Mouse (Mus musculus): ENCODE measurements around the gene Aplp1.
A peak's percentile ranks its signal among the peaks of the same experiment; 100 is the strongest.

Aplp1 gene

DNA sequence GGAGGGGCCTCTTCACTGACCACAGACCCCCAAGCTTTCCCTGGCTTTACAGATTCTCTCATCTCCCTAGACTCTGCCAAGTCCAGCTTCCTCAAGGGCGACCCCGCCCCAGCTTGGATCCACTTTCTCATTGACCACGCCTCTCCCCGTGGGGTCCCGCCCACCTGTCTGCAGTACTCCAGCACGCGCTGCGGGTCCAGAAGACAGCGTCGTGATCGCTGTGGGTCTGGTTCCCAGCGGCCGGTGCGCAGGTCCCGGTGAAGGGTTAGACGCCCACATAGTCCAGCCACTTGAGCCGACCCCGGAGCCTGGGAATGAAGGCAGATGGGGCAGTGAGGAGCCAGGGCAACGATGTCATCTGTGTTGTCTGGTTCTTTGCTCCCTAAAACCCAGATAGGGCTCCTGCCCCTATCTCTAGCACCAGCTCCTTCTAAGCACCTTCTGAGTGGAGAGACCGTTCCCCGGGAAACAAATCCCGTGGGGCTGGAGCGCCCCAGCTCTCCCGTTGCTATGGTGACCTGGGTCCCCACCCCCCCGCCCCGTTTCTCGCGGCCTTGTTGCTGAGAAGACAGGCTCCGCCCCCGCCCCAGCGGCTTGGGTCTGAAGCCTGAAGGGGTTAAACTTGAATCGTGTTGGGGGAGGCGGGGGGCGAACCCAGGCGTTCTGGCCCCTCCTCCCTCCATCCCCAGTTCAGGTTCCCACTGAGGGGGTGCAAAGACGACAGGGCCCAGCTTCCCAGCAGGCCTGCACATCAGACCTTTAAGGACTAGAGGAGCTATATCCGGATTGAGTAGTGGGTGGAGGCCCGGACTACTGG is 973 bp downstream of the Aplp1 start:
- no peak for DNase-seq

DNA sequence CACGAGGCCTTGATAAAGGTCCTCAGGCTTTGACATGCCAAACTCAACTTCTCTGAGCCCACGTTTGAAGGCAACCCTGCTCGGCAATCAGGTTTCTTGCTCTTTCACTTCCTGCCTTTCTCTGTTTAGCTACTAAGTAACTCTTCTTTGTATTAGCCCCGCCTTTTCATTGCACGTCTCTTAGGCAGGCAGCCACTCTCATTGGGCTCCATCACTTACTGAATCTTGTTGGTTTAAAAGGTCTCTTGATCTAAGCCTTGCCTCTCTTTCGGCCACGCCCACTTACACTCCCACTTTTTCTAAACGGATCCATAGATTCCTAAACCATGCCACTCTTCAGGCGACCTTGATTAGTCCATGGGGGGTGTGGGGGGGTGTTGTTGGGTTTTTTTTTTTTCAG is 1.6 kb downstream of the Aplp1 start:
- DNase-seq = no peak

DNA sequence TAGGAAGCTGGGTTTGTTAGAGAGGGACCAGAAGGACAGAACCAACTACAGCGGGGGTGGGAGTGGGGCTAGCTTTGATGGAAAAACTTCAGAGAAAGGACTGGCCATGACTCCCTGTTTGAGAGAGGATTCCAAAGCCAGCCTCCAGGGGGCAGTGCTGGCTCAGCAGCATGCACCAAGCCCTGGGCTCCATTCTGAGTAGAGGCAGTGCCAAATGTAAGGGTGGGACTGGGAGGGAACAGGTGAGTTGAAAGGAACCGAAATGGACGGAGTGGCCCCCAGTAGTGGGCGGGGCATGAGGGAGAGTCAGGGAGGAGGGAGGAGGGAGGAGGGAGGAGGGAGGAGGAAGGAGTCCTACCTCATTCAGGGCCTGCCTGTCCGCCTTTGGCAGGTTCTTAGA is 4.6 kb downstream of the Aplp1 start:
- peak; percentile 56 for DNase-seq

DNA sequence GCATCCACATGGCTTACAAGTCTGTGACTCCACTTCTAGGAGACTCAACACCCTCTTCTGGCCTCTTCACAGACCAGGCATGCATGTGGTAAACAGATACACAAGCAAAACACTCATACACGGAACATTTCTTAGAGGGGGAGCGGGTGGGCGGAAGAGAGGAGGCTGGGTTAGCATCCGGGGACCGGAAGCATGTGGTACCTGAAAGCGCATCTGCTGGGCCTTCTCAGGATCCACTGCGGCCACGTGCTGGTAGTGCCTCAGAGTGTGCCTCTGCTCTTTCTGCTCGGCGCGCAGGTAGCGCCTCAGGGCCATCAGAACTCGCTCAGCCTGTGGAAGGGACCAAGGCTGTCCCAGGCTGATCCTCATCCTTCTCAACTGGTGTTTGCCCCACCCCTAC is 5.6 kb downstream of the Aplp1 start:
- no peak for DNase-seq

DNA sequence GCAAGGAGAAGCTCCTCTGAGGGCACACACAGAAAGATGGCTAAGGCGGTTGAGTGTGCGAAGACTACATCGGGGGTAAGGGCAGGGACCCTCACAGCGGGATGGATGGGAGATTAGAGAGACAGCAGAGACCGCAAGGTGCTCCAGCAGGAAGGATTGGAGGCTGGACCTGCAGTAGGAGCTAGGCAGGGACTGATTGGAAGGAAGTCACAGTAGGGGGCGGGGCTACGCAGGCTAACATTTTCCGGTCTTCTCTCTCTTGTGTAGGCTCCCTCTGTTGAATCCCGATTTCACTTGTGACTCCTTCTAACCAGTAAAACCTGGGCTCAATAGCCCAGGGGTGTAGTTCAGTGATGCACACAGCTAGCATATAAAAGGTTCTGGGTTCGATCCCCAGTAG is 8.5 kb downstream of the Aplp1 start:
- no peak for DNase-seq

DNA sequence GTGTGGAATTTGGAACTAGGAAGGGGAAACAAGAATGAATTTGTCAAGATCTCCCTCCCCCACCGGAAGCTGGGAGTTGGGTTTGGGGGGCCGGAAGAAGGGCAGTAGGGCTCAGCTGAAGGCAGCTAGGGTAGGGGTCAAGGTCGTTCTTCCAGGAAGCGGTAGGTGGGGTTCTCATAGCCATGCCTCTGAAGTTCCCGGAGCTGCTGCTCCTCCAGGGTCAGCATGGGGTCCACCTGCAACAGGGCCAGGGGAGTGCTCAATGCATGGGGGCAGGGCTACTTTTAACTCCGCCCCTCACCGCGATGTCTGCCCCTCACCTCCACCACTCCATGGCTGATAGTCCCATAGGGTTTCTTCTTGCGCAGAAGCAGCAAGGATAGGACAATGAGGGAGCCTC is 10.2 kb downstream of the Aplp1 start:
- no peak for DNase-seq

DNA sequence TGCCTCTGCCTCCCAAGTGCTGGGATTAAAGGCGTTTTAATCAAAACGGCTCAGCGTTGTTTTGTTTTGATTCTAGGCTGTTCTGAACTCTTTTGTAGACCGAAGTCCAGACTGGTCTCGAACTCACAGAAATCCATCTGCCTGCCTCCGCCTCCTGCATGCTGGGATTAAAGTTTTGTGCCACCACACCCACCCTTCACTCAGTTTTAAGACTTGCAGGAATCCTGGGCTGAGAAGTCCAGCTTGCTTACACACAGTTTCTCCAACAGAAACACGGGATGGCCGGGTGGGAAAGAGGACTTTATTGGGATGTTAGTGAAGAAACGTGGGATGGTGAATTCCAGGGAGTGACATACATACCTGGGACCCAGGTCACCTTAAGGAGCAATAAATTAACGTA is 10.6 kb downstream of the Aplp1 start:
- no peak for DNase-seq

DNA sequence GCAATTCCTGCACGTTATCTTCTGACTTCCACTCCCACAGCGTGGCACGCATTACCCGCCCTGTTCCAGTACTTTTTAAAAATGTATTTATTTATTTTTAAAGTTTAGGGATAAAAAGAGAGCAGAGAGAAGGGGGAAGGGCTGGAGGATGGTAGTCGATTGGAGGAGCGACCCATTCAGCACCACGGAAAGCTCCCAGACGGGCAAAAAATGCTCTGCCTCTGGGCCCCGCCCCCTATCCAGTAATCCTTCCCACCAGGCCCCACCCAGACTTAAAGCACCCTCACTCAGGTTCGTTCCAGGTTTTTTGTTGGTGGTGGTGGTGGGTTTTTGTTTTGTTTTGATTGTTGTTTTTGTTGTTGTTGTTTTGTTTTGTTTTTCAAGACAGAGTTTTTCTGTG is 11.1 kb downstream of the Aplp1 start:
- peak; percentile 60 for DNase-seq

DNA sequence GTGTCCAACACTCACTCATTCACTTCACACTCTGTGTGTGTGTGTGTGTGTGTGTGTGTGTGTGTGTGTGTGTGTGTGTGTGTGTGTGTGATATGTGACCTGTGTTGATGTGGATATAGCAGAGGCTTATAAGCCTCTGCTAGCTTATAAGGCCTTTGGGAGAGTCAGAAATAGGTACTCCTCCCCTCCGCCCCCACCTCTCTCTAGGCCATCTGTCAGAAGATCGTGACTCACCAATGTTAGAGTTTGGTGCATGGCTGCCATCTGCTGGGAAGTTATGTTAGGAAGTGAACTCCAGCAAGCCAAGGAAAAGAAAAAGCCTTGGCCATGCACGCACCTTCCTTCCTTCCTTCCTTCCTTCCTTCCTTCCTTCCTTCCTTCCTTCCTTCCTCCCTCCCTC is 13.5 kb downstream of the Aplp1 start:
- peak; percentile 52 for DNase-seq

DNA sequence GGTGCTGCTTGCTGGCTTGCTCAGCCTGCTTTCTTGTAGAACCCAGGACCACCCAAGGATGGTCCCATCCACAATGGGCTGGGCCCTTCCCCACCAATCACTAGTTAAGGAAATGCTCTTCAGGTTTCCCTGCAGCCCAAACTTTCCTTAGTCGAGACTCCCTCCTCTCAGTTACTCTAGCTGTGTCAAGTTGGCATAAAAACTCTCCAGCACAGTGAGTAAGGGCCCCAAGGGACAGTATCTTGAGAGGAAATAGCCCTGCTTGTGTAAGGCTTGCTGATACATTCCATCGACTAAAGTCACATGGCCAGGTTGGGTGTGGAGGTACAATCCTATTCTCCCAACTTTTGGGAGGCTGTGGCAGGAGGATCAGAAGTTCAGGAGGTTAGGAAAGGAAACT is 15.1 kb downstream of the Aplp1 start:
- DNase-seq = no peak

DNA sequence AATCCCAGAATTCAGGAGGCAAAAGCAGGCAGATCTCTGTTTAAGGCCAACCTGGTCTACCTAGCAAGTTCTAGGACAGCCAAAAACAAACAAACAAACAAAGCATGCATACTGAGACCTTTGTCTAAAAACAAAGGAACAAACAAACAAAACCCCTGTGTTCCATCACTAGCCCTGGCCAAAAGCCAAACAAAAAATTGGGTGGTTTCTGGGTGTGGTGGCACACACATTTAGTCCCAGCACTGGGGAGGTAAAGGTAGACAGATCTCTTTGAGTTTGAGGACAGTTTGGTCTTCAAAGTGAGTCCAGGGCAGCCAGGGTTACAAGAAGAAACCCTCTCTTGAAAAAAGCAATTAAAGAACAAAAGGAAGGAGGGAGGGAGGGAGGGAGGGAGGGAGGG is 16.0 kb downstream of the Aplp1 start:
- DNase-seq = no peak

DNA sequence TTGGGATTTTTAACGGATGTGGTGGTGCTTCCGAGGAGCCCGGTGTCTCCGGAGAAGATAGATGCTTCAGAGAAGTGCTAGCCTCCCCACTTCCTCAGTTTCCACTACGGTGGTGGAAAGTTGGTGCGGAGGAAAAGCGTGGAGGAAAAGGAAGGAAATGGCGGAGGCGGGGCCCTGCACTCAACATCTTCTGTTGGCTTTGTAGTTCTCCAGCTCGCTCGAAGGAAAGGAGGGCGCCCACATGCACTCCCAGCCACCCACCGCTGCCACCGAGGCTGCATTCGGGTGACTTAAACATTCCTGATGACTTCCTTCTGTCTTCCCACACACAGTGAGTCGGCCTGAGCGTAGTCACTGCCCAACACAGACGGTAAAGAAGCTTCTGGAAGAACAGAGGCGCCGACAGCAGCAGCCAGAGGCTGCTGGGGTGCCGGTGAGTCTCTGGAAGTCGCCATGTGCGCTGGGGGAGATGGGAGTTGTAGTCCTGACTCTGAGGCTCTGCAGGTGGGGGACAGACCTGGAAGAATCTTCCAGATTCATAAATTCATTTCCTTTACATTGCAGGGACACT is 22.2 kb downstream of the Aplp1 start:
- peak; percentile 25 for DNase-seq

DNA sequence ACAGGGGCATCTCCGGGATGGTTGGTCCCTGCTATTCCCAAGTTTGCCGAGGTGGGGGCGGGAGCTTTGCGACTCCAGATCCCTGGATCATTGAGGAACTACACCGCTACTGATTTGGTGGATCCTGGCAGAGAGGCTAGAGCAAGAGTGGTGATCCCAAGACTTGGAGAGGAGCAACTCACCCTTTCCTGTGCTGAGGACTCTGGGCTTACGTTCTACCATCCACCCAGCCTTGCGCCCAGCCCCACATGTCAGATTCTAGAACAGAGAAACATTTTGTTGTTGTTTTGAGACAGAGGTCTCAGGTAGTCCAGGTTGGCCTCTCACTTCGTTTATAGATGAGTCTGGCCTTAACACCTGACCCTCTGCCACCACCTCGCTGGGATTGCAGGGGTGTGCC is 22.8 kb downstream of the Aplp1 start:
- DNase-seq = no peak

DNA sequence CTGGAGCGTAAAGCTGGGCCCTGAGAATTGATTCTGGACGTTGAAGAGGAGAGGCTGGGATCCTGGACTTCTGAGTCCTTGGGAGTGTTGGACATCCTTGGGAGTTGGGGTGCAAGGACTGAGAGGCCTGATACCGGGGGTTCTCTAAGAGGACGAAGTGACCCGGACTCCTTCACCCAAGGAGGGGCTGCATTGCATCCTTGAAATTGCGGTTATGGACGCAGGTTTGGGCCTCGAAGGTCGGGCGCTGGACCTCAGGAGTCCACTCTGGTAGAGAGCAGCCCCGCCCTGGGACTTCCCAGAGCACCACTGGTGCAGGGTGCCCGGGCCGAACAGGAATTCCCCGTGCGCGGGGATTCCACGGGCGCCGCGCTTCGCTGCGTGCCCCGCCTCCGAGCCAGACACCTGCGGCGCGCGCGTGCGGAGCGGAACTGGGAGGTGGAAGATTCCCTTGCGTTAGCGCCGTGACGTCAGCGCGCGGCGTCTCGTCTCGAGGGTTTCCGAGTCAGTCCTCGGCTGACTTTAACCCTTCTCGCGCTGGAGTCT is 23.4 kb downstream of the Aplp1 start:
- peak; percentile 87 for DNase-seq

DNA sequence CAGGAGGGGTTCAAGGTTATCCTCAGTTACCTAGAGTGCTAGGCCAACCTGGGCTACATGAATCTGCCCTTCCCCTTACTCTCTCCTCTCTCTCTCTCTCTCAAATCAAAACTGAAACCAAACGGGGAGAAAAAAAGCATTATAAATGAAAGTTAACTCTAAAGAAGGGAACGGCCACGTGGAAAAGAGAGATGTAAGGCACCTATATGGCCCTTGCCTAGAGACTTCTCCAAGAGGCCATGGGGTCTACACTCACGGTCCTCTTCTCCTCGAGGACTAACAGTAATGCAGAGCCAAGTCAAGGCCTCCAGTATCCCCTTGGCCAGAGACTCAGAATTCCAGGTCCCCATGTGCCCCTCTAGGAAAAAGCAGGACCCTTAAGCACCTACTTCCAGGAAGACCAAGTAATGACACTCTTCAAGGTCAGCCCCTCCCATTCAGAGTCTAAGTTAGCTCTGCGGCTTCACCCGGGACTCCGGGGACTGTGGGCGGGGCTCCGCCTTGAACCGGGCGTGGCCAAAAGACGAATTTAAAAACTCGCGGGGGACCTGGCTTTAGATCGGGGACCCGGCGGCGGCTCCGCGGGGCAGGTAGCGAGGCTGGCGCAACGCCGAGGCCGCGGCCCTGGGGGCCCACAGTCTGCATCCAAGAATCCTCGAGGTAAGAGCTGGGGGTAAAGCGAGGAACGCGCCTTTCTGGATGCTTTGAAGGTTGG is 24.0 kb downstream of the Aplp1 start, which contains the start of gene Nfkbid:
TSS of gene Nfkbid (plus strand) at position 558 of the 715 bp plus-strand sequence.
- DNase-seq = peak; percentile 76

DNA sequence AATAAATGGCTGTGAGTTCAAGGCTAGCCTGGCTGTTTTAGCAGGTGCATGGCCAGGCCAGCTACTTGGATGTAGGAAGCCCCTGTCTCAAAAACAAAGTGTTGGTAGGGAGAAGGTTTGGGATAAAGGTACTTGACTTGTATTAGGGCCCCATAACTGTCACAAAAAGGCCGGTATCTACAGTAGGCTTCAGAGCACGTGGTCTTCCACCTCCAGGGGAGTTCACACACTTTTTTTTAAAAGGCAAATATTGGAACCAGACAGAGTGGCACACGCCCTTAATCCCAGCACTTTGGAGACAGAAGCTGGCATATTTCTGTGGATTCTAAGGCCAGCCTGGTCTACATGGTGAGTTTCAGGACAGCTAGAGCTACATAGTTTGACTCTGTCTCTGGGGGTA is 24.7 kb downstream of the Aplp1 start:
- no peak for DNase-seq

DNA sequence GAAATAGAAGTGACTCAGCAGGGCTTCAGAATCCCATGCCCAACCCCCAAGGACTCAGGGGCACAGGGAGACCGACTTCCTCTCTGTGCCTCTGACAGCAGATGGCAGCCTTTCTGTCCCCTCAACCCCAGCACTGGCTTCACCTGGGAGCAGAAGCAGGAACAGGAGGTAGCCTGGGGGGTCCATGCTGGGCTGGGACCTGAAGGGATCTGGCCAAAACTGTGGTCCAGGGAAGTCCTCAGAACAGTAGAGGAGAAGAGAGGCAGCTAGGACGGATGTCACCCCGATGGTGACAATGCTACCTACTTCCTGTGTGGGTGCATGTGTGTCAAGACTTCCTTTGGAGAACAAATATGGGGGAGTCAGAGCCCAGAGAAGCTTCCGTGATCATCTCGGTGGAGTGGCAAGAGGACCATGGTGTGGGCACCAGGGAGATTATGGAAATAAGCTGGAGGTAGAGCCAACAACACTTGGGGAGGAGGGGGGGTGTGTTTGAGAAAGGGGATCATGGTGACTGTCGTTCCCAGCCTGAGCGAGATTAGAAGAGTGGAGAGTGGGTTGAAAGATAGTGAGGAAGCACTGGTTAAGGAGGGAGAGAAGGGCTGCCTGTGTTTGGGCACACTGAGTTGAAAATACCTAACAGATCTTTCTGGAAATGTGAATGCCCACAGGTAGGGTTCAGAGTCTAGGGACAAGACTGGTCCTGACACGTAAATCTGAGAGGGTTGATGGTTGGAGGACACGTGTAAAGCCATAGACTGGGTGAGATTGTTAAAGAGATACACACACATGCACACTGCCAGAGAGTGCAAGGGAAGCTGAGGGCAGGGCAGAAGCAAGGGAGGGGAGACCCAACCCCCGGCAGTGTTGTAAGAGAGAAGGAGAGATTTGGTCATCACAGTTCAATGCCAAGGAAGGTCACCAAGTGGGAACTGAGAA is 25.5 kb downstream of the Aplp1 start, which contains the start of gene Hcst:
TSS of gene Hcst (minus strand) at position 294 of the 939 bp plus-strand sequence.
- DNase-seq = no peak

DNA sequence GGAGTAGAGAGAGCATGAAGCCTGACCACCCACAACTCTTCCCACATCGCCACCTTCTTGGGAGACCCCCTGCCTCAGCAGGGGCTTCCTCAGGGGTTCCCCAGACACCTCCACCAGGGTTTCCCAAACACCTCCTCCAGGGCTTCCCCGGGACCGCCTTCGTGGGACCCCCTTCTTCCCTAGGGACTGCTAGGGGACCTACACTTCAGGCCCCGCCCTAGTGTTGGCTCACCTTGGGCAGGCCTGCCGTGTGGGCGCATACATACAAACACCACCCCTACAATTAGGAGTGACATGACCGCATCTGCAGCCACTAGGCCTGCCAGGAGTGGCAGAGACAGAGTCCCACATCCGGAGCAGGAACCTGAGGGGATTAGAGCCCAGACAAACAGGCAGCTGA is 27.5 kb downstream of the Aplp1 start:
- no peak for DNase-seq

DNA sequence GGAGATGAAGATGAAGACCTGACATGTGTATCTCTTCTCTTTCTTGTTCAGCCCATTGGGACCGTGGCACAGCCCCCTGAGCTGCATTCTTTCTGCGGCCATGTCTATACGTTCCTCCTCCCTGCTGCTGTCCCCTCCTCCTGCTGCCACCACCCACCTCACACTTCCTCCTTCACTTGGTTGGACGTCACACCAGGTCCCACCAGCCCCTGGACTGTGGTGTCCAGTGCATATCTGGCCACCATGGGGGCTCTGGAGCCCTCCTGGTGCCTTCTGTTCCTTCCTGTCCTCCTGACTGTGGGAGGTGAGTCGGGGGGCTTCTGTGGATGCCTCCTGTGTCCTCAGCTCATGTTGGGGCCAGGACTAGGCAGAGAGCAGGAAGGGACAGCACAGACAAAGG is 31.7 kb downstream of the Aplp1 start, which contains the start of gene Tyrobp:
TSS of gene Tyrobp (plus strand) at position 165 of the 400 bp plus-strand sequence.
- no peak for DNase-seq

DNA sequence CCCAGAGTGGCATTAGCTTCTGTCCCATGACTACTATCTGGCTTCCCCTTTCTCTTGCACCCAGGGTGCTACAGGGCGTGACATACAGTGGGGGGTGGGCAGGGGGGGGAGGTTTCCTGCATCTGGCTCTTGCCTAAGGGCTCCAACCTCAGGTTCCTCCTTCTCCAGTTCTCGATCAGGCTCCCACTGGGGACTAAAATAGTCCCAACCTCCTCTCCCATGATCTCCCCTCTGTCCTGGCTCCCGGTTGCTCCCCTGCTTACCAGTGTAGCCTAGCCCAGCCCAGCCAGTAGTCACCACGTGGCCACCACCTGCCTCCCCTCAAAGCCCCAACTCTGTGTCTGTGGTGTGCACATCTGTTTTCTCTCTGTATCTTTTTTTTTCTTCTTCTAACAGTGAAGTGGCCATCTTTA is 32.6 kb downstream of the Aplp1 start:
- DNase-seq = no peak

DNA sequence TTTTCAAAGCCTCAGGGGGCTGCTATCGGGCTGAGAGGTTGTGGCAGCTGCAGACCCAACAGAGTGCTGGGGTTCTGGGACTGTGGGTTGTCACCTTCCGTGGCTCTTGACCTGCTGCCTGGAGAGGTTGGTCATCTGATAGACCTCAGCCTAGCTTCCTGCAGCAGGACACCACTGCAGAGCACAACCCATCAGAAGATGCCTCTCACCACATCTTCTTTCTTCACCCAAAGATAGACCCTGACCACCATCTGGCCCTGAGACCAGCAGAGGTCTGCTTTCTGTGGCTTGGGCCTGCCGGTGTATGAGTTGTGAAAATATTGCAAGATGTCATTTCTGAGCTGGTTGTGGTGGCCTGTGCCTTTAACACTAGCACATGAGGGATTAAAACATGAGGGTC is 34.3 kb downstream of the Aplp1 start:
- DNase-seq = no peak

DNA sequence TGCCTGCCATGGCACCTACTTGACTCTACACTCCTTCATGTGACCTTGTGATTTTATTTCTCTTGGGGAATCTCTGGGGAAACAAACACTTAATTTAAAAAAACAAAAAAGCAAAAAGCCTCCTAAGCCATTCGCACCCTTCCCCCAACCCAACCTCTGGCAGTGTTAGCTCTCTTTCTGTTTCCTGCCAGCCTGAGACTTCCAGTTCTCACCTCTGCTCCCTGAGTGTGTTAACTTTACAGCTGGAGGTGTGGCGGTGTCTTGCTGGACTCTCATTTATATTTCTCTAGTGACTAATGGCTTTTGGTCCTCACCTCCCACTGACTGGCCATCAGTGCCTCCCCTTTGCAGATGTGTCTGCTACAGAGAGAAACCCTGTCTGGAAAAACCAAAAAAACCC is 35.5 kb downstream of the Aplp1 start:
- no peak for DNase-seq
